Mouse (Mus musculus): ENCODE measurements around the gene Hmgcl. TPM values are rescaled to one million over a fixed set of nuclear protein-coding genes. Genes with fewer than 3 reads are reported as not detected.
A peak's percentile ranks its signal among the peaks of the same experiment; 100 is the strongest.
"Not testable (repeated sequence)": the region's sequence is repeated elsewhere in the genome, so short reads cannot be mapped to it uniquely, and the experiment has no call there.

Hmgcl gene
- polyA plus RNA-seq, 1 experiment: 31.8 TPM

DNA sequence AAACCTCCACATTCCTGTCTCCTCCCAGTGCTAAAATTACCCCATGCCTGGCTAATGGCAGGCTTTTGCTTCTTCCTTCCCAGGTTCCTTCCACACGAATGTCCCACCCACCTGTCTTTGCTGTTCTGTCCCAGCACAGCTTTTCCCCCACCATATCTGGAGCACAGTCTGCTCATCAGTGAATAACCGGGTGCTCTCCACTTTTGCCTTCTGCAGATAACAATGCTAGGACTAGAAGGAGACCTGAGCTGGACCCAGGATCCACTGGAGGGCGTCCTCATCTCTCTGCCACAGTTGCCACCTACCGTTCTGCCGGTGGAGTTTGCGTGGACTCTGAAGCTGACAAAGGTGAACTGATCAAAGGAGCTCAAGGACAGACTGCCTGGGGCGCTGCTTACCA lies 7.4 kb upstream of the Hmgcl start:
- H3K27me3 ChIP-seq (replicated peaks): no peaks in the 10 kb centered on the region
- H3K9me3 ChIP-seq: no peaks in the 10 kb centered on the region
- H3K36me3 ChIP-seq (replicated peaks; ENCODE audit: low read length): peaks cover 79% of the 10 kb centered on the region
- TF ChIP-seq FLI1 (IDR thresholded peaks at IDR 0.05; ENCODE audit: low read length) (no peak), GATA1 (IDR thresholded peaks at IDR 0.05; ENCODE audit: borderline replicate concordance, low read length) (no peak)
- H3K4me3 ChIP-seq (replicated peaks): no peak overlapping the region
- peaks cover 55% of the 10 kb centered on the region for H3K4me1 ChIP-seq

DNA sequence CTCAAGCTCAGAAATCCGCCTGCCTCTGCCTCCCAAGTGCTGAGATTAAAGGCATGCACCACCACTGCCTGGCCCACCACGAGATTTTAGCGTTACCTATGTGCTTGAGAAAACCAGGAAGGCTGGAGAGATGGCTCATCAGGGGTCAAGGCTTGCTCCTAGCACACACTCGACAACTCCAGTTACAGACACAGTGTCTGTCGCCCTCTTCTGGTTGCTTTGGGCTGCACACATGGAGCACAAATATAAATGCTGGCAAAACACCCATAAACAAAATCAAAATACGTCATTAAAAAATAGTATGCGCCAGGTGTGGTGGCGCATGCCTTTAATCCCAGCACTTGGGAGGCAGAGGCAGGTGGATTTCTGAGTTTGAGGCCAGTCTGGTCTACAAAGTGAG lies 5.2 kb upstream of the Hmgcl start:
- H3K4me1 ChIP-seq: peaks cover 45% of the 10 kb centered on the region
- not testable (repeated sequence) for H3K27me3 ChIP-seq (replicated peaks); H3K4me3 ChIP-seq (replicated peaks); H3K9me3 ChIP-seq
- H3K36me3 ChIP-seq (replicated peaks; ENCODE audit: low read length): peaks cover 61% of the 10 kb centered on the region

DNA sequence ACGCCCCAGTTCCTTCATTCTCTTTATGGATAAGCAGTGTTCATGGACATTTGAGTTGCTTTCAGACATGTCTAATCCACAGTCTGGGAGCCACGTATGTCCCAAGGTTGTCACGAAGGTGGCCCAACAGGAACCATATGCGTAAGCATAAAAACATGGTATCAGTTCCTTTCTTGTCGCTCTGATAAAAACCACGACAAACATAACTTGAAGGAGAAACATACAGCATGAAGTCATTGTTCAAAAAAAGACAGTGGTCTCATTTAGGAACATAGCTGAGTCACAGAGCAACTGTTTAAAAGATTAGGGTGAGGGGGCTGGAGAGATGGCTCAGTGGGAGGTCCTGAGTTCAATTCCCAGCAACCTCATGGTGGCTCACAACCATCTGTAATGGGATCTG lies 4.1 kb upstream of the Hmgcl start:
- Histone ChIP-seq H3K27me3 (replicated peaks) (no peaks in the 10 kb centered on the region), H3K4me1 (peaks cover 48% of the 10 kb centered on the region), H3K36me3 (replicated peaks; ENCODE audit: low read length) (peaks cover 51% of the 10 kb centered on the region), H3K9me3 (no peaks in the 10 kb centered on the region), H3K4me3 (replicated peaks) (no peak overlapping the region)
- no peak for TF ChIP-seq GATA1 (IDR thresholded peaks at IDR 0.05; ENCODE audit: borderline replicate concordance, low read length)

- no peaks in the 10 kb centered on the region for H3K27me3 ChIP-seq (replicated peaks)
- H3K4me3 ChIP-seq (replicated peaks): no peak overlapping the region
- no peaks in the 10 kb centered on the region for H3K9me3 ChIP-seq
- TF ChIP-seq FLI1 (IDR thresholded peaks at IDR 0.05; ENCODE audit: low read length) (no peak), GATA1 (IDR thresholded peaks at IDR 0.05; ENCODE audit: borderline replicate concordance, low read length) (no peak)
- peaks cover 44% of the 10 kb centered on the region for H3K36me3 ChIP-seq (replicated peaks; ENCODE audit: low read length)
- H3K4me1 ChIP-seq: peaks cover 58% of the 10 kb centered on the region
Measured at GRCm38 (mm10) chr4:135943389-135943788, 2.9 kb upstream of the Hmgcl start.

GRCm38 (mm10) chr4:135945706-135946105 lies 542 bp upstream of the Hmgcl start:
- peak overlapping the region; percentile 94 for H3K4me3 ChIP-seq (replicated peaks)
- TF ChIP-seq GATA1 (IDR thresholded peaks at IDR 0.05; ENCODE audit: borderline replicate concordance, low read length) (no peak), FLI1 (IDR thresholded peaks at IDR 0.05; ENCODE audit: low read length) (no peak)
- peaks cover 42% of the 10 kb centered on the region for H3K36me3 ChIP-seq (replicated peaks; ENCODE audit: low read length)
- peaks cover 72% of the 10 kb centered on the region for H3K4me1 ChIP-seq
- H3K27me3 ChIP-seq (replicated peaks): no peaks in the 10 kb centered on the region
- H3K9me3 ChIP-seq: no peaks in the 10 kb centered on the region

DNA sequence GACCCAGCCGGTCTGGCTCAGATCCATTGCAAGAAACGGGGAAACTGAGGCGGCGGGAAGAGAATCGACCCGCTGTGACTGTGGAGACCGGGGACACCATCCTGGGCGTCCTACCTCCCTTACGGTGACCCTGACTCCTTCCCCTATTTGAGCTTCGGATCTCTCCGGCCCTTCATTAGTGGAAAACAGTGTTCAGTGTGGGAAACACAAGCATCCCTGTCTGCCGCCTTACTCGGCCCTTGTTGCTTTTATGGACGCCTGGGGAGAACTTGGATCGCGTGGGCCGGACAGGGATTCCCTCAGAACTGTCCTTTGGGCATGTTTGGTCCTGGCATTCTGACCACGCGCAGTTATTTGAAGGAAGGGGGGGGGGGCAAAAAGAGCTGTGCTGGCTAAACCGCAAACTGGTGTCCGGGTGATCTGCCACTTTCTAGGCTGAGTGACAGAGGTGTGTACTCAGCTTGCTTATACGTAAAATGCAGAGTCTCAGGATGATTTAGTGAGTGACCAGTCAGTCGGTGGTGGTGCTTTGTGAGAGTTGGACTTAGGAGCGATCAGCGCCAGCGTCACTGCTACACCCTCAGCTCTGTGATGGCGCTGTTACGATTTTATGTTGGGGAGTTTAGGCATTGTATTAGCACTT lies 532 bp downstream of the Hmgcl start:
- TF ChIP-seq GATA1 (IDR thresholded peaks at IDR 0.05; ENCODE audit: borderline replicate concordance, low read length) (no peak), FLI1 (IDR thresholded peaks at IDR 0.05; ENCODE audit: low read length) (no peak)
- Histone ChIP-seq H3K27me3 (replicated peaks) (no peaks in the 10 kb centered on the region), H3K4me1 (peaks cover 69% of the 10 kb centered on the region)

GRCm38 (mm10) chr4:135948142-135948541 lies 1.9 kb downstream of the Hmgcl start:
- peak overlapping the region; percentile 65 for H3K4me3 ChIP-seq (replicated peaks)
- peaks cover 49% of the 10 kb centered on the region for H3K36me3 ChIP-seq (replicated peaks; ENCODE audit: low read length)
- peaks cover 59% of the 10 kb centered on the region for H3K4me1 ChIP-seq
- no peak for TF ChIP-seq FLI1 (IDR thresholded peaks at IDR 0.05; ENCODE audit: low read length)
- TF ChIP-seq GATA1 (IDR thresholded peaks at IDR 0.05; ENCODE audit: borderline replicate concordance, low read length): no peak
- H3K9me3 ChIP-seq: peaks cover 12% of the 10 kb centered on the region
- H3K27me3 ChIP-seq (replicated peaks): no peaks in the 10 kb centered on the region

More for the DNA sequence above, 532 bp downstream of the Hmgcl start:
- Histone ChIP-seq H3K9me3 (peaks cover 5% of the 10 kb centered on the region; the same call in 1 of the 2 replicates), H3K4me3 (replicated peaks) (peak overlapping the region; percentile 94), H3K36me3 (replicated peaks; ENCODE audit: low read length) (peaks cover 44% of the 10 kb centered on the region)

DNA sequence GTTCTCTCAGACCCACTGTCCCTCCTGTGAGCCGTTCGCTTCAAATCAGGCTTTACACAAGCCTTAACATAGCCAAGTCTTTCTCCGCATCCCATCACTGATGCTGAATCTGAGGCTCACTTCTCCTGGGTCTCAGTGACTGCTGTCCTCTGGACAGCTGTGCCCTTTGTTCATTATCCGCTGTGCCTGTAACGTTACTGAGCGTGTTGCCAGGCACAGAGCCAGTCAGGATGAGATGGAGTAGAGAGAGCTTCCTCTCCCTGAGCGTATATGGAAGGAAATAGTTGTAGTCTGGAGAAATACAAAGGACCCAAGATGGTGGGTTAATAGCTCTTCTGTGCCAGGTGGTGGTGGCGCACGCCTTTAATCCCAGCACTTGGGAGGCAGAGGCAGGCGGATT lies 3.2 kb downstream of the Hmgcl start:
- Histone ChIP-seq H3K4me3 (replicated peaks) (peak overlapping the region; percentile 9), H3K4me1 (peaks cover 53% of the 10 kb centered on the region), H3K36me3 (replicated peaks; ENCODE audit: low read length) (peaks cover 55% of the 10 kb centered on the region), H3K9me3 (peaks cover 12% of the 10 kb centered on the region), H3K27me3 (replicated peaks) (no peaks in the 10 kb centered on the region)
- TF ChIP-seq FLI1 (IDR thresholded peaks at IDR 0.05; ENCODE audit: low read length) (no peak), GATA1 (IDR thresholded peaks at IDR 0.05; ENCODE audit: borderline replicate concordance, low read length) (no peak)

DNA sequence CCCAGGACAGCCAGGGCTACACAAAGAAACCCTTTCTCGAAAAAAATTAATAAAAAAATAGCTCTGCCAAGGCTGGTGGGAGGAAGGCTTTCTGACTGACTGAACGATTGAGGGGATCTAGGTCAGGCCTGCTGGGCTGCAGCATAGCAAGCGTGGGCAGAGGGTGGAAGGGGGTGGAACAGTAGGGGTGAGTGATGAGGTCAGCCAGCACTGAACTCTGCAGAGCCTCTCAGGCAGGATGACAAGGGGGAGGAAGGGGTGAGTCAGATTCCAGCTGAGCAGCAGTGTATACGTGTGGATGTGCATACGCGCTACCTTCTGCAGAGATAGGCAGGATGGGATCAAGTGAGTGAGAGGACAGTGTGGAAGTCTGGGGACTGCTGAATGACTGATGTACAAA lies 3.7 kb downstream of the Hmgcl start:
- H3K4me1 ChIP-seq: peaks cover 58% of the 10 kb centered on the region
- TF ChIP-seq GATA1 (IDR thresholded peaks at IDR 0.05; ENCODE audit: borderline replicate concordance, low read length): no peak
- TF ChIP-seq FLI1 (IDR thresholded peaks at IDR 0.05; ENCODE audit: low read length): no peak
- H3K36me3 ChIP-seq (replicated peaks; ENCODE audit: low read length): peaks cover 59% of the 10 kb centered on the region

DNA sequence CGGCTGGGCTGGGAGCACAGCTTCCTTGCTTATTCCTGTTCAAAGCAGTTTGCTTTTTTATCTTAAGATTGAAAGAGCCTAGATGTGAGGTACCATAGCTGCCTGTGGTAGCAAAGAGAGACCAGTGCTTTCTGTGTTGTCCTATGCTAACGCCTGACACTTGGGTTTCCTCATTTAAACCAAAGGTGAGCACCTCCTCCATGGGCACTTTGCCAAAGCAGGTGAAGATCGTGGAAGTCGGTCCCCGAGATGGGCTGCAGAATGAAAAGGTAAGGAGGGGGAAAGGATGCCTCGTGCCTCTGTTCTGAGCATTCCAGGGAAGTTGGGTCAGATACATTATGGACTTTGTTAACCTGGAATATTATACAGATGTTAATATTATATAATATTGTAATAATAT lies 4.1 kb downstream of the Hmgcl start:
- H3K9me3 ChIP-seq: peaks cover 12% of the 10 kb centered on the region
- H3K4me1 ChIP-seq: peaks cover 55% of the 10 kb centered on the region
- H3K36me3 ChIP-seq (replicated peaks; ENCODE audit: low read length): peaks cover 64% of the 10 kb centered on the region
- no peak for TF ChIP-seq FLI1 (IDR thresholded peaks at IDR 0.05; ENCODE audit: low read length)
- no peak for TF ChIP-seq GATA1 (IDR thresholded peaks at IDR 0.05; ENCODE audit: borderline replicate concordance, low read length)
- H3K4me3 ChIP-seq (replicated peaks): no peak overlapping the region
- H3K27me3 ChIP-seq (replicated peaks): no peaks in the 10 kb centered on the region

More for the DNA sequence above, 3.7 kb downstream of the Hmgcl start:
- Histone ChIP-seq H3K9me3 (peaks cover 12% of the 10 kb centered on the region), H3K27me3 (replicated peaks) (no peaks in the 10 kb centered on the region), H3K4me3 (replicated peaks) (peak overlapping the region; percentile 82)

- TF ChIP-seq FLI1 (IDR thresholded peaks at IDR 0.05; ENCODE audit: low read length) (no peak), GATA1 (IDR thresholded peaks at IDR 0.05; ENCODE audit: borderline replicate concordance, low read length) (no peak)
- H3K9me3 ChIP-seq: peaks cover 12% of the 10 kb centered on the region
- no peaks in the 10 kb centered on the region for H3K27me3 ChIP-seq (replicated peaks)
- peaks cover 75% of the 10 kb centered on the region for H3K36me3 ChIP-seq (replicated peaks; ENCODE audit: low read length)
- no peak overlapping the region for H3K4me3 ChIP-seq (replicated peaks)
- peaks cover 46% of the 10 kb centered on the region for H3K4me1 ChIP-seq
Measured at GRCm38 (mm10) chr4:135951505-135951904, 5.3 kb downstream of the Hmgcl start.

All from megakaryocyte, embryonic 14.5 days (primary cell).